Mouse (Mus musculus) cerebellum, adult 8-10 months (tissue): Measurements from ENCODE around the gene E2f2.

Experiments
- DNase-seq: peaks from one replicate; pipeline ENCODE4 v3.0.0; 2022

Gene E2f2

GRCm38 (mm10) chr4:136206943-136207342 lies 34.7 kb downstream of the E2f2 start:
- DNase-seq = no peak

GRCm38 (mm10) chr4:136210931-136211330 lies 38.7 kb downstream of the E2f2 start:
- DNase-seq = no peak

- DNase-seq = no peak
Observed at GRCm38 (mm10) chr4:136213629-136214028, 41.4 kb downstream of the E2f2 start.

GRCm38 (mm10) chr4:136214828-136215227 lies 42.6 kb downstream of the E2f2 start:
- no peak for DNase-seq

- no peak for DNase-seq
Observed at GRCm38 (mm10) chr4:136215576-136215975, 43.4 kb downstream of the E2f2 start.

- no peak for DNase-seq
Observed at GRCm38 (mm10) chr4:136217063-136217462, 44.9 kb downstream of the E2f2 start.

GRCm38 (mm10) chr4:136218595-136219214 lies 46.5 kb downstream of the E2f2 start:
- no peak for DNase-seq

- no peak for DNase-seq
Observed at GRCm38 (mm10) chr4:136220133-136220775, 48.1 kb downstream of the E2f2 start.

- DNase-seq = no peak
Observed at GRCm38 (mm10) chr4:136223549-136224239, 51.5 kb downstream of the E2f2 start.

- DNase-seq = no peak
Observed at GRCm38 (mm10) chr4:136224240-136224559, 52.0 kb downstream of the E2f2 start.

GRCm38 (mm10) chr4:136224677-136225460 lies 52.7 kb downstream of the E2f2 start:
- DNase-seq = no peak

GRCm38 (mm10) chr4:136227408-136227807 lies 55.2 kb downstream of the E2f2 start:
- DNase-seq = no peak

- DNase-seq = no peak
Observed at GRCm38 (mm10) chr4:136228640-136229039, 56.4 kb downstream of the E2f2 start.

- DNase-seq = no peak
Observed at GRCm38 (mm10) chr4:136238669-136239068, 66.5 kb downstream of the E2f2 start.

- no peak for DNase-seq
Observed at GRCm38 (mm10) chr4:136239111-136239510, 66.9 kb downstream of the E2f2 start.

GRCm38 (mm10) chr4:136239622-136240021 lies 67.4 kb downstream of the E2f2 start:
- peak; percentile 74 for DNase-seq

GRCm38 (mm10) chr4:136240123-136240522 lies 67.9 kb downstream of the E2f2 start:
- no peak for DNase-seq

GRCm38 (mm10) chr4:136240955-136241354 lies 68.8 kb downstream of the E2f2 start:
- no peak for DNase-seq

GRCm38 (mm10) chr4:136242065-136242703 lies 70.0 kb downstream of the E2f2 start:
- no peak for DNase-seq

GRCm38 (mm10) chr4:136242728-136243127 lies 70.5 kb downstream of the E2f2 start:
- no peak for DNase-seq

- no peak for DNase-seq
Observed at GRCm38 (mm10) chr4:136244208-136244607, 72.0 kb downstream of the E2f2 start.
